Mouse (Mus musculus) gastrocnemius, adult 8-10 months (tissue): ENCODE results near the gene Sh3pxd2b. TPM values are rescaled to one million over a fixed set of nuclear protein-coding genes. Genes with fewer than 3 reads are reported as not detected.

Experiments
- DNase-seq, 2 experiments: peaks; one replicate each; pipeline ENCODE4 v3.0.0; 2022; ENCODE audit warnings: low spot score in 2 of 2
- total RNA-seq, 4 experiments: library from RNA; stranded (reverse); gene quantifications; 2 replicates each; pipeline ENCODE4 v1.2.4; 2022

The Sh3pxd2b gene
- total RNA-seq: 1 to 10 TPM; 1.7 to 2.8 (median 2.3) TPM

DNA sequence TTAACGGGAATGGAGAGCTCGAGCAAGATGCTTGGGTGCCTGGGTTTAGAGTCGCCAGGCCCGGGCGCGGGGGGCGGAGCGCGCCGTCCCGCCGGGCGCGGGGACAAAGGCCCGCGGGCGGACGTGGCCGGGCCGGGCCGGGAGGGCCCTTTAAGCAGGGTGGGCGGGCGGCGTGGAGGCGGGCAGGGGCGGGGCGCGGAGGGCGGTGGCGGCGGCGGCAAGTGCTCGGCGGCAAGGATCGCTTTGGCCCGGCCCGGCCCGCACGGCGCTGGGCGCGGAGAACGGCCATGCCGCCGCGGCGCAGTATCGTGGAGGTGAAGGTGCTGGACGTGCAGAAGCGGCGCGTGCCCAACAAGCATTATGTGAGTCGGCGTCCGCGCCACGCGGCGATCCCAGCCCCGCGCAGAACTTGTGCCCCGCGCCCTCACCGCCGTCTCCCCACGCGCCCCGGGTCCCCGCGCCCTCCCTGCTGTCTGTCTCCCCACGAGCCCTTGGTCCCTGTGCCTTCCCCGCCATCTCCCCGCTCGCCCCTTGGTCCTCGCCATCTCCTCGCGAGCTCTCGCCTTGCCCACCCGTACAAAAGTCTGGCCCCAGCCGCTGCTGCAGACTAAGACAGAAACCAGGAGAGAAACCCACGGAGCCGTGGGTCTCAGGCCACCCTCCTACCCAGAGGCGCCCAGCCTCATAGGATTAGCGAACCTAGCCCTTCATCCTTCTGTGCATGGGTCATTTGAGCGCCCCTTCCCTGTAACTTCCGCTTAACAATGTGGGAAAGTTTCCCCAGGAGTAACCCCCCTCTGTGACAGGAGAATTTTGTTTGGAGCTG, at the start of gene Sh3pxd2b:
Gene Sh3pxd2b (plus strand): TSS at position 214 of the 826 bp plus-strand sequence.
- peak in 1 of 2 experiments; percentile 38 for DNase-seq

DNA sequence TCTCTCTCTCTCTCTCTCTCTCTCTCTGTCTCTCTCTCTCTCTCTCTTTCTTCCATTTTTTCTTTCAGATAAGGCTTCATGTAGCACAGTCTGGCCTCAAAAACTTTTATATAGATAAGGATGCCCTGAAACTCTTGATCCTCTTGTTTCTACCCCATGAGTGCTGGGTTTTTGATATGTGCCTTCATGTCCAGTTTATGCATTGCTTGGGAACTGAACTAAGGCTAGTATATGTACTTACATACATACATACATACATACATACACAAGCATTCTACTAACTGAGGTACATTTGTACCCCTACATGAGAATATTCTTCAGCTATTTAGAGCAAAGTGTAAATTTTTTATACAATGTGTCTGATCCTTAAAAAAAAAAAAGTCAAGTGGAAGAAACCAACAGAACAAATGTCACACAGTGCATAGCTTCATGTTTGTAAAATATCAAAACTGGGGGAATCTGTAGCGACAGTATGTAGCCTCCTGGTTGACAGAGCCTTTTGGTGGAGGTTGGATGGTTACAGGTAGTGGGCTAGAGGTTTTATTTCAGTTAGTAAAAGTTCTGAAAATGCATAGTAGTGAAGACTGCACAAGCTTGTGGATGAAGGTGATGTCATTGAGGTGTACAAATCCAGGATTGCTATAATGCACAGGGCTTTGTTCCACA, 49.6 kb upstream of the Sh3pxd2b start:
- DNase-seq: no peak

DNA sequence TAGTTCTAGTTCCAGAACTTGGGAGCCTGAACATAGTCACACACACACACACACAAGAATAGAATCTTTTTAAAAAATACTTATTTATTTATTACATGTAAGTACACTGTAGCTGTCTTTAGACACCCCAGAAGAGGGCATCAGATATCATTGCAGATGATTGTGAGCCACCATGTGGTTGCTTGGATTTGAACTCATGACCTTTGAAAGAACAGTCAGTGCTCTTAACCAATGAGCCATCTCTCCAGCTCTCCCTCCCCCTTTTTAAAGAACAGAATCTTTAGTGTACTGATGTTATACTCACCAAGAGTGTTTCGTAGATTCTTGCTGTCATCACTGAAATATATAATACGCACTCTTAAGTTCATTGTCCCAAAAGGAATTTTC, 49.1 kb upstream of the Sh3pxd2b start:
- DNase-seq: no peak

DNA sequence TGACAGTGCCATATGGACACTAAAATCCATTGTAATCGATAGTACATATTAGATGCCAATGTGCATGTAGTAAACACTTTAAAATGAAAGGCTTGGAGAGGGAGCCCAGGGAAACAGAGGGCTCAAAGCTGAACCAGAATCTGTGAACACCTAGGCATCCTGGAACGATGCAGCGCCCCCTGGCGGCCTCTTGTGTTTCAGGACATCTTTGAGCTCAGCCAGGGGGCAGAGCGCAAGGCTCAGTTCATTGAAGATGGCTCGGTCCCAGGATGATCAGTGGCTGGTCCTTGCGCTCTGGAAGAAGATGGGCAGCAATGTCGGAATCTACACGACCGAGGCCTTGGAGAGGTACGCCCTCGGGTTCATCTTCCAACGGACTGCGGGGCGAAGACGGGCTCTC, 47.8 kb upstream of the Sh3pxd2b start, which contains the start of gene Hbq1a:
Gene Hbq1a (plus strand): TSS at position 205 of the 400 bp plus-strand sequence.
- DNase-seq: peak; percentile 34 to 42

DNA sequence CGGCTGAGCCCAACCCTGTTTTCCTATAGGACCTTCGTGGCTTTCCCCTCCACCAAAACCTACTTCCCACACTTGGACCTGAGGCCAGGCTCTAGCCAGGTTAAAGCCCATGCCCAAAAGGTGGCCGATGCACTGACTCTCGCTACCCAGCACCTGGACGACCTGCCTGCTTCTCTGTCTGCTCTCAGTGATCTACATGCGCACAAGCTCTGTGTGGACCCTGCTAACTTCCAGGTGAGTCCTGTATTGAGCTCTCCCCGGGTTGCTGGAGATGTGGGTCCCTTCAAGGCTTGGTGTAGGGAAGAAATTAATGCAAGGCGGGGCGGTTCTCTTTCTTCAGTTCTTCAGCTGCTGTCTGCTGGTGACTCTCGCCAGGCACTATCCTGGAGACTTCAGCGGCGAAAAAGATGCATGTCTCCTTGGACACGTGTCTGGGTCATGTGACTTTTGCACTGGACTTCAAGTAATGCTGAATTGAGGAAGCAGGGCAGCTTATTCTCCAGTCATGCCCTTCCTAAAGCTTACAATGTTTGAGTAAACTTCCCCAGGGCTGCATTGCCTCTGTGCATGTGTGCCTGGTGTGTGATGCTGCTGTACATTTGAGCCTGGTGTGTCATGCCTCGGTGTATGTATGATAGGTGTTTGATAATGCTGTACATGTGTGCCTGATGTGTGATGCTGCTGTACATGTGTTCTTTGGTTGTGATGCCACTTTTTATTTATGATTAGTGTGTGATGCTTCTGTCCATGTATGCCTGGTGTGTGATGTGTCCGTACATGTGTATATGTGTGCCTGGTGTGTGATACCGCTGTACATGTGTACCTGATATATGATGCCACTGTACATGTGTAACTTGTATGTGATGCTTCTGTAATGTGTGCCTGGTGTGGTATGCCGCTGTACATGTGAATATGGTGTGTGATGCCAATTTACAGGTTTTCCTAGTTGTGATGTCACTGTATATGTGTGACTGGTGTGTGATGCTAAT, 47.0 kb upstream of the Sh3pxd2b start:
- DNase-seq: no peak

DNA sequence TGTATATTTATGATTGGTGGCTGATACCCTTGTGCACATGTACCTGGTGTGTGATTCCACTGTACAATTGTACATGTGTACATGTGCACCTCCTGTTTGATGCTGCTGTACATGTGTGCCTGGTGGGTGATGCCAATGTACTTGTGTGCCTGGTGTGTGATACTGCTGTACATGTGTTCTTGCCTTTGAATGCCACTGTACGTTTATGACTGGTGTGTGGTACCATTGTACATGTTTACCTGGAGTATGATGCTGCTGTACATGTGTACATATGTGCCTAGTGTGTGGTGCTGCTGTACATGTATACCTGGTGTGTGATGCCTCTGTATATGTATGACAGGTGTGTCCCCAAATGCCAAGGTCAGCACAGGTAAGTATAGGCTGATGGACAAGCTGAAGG, 46.1 kb upstream of the Sh3pxd2b start:
- DNase-seq: no peak

DNA sequence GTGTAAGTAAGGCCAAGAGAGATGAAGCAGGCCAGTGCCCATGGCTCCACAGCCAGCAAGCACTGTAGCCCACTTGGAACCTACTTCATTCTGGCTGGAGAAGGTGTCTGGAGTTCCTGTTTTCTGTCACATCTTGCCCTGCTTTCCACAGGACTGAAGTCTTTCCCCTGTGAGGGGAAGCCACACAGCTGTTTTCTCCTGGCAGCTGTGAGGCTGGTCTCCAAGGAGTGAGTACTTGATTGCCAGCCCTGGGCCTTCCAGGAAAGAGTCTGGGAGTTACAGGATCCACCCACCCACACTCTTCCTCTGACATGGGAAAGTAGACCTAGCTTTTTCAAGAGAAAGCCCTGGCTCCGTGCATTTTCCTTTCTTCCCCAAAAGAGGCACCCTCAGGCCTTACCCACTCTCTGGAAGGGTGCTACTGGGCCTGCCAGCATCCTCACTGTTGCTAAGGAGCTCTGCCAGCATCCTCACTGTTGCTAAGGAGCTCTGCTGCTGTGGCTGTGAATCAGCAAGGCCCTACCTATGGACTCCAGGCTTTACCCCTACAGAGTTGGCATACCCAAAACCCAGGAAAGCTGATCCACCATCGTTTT, 44.7 kb upstream of the Sh3pxd2b start:
- DNase-seq: no peak

DNA sequence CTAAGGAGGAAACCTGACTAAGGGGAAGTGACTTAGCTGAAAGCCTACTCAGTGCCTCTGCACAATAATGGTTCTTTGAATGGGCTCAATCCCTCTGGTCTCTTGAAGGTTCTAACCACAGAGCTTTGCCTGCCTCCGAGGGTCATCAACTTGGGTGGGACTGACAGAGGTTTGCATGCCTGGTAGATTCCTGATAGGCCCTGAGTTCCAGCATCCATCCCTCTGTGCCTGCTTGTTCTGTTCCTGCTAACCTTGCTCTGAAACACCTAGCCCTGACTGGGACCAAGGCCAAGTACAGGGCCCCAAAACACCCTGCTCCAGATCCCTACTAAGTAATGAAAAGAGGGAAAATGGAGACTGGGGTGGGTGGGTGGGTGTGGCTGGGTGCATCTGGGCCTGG, 44.2 kb upstream of the Sh3pxd2b start:
- no peak for DNase-seq

DNA sequence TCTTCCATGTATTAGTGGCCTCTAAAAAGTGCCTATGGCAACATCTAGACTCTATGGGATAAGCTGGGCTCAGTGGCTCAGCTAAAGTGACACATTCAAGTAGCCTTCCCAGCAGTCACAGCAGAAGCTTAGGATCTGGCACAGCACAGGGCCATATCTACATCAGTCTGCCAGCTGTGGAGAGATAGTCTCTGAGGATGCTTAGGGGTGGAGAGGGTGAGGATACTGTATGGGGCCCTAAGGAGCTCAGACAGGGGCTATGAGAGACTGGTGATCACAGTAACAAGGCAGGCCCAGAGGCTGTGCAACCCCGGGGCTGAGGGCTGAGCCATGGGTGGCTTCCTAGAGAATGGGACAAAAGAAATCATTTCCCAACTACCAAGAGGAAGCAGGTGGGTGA, 40.6 kb upstream of the Sh3pxd2b start:
- no peak for DNase-seq

DNA sequence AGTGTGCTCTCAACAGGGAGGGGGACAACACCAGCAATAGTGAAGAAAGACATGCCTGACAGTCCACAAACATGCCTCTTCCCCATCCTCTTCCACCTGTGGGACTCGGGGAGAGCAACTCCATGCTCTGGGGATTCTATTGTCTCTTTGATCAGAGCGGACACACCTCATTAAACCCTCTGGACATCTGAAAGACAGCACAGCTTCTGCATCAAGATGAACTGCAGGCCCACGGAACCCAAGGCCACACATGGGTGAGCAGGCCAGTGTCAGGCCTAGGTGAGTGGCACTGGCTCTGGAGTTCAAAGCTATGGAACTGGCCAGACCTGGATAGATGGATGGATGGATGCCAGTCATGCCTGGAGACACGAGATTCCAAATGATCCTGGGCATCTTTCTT, 38.2 kb upstream of the Sh3pxd2b start:
- no peak for DNase-seq

DNA sequence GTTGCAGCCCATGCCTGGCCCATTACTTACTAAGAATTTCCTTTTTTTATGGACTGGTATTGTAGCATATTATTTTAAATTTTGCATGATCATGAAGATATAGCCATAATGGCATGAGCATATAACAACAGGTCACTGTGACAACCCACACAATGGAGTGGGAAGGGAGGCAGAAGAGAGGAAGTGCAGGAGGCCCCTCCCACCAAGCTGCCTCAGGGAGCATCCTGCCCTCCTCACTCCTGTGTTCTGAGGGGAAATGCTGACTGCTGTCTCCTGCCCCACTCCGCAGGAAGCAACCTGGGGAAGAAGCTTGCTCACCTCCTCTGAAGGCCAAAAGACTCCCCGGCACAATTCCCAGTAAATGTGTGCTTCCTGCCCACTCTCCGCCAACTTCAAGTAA, 37.7 kb upstream of the Sh3pxd2b start:
- DNase-seq: no peak

DNA sequence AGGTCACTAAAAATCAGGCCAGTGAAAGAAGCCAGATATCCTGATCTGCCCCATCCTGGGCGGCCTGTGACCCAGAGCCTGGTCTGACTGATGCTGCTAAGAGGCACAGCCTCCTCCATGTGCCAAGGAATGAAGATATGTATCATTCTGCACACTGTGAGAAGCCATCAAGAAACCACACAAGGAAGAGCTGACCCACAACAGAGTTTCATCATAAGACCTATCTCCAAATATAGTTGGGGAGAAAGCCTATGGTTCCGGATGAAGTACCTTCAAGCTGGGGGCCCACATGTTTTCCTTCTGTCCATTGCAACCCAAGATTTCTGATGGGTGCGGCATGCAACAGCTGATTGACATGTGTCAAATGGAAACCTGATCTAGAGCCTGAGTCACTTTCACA, 31.6 kb upstream of the Sh3pxd2b start:
- no peak for DNase-seq

DNA sequence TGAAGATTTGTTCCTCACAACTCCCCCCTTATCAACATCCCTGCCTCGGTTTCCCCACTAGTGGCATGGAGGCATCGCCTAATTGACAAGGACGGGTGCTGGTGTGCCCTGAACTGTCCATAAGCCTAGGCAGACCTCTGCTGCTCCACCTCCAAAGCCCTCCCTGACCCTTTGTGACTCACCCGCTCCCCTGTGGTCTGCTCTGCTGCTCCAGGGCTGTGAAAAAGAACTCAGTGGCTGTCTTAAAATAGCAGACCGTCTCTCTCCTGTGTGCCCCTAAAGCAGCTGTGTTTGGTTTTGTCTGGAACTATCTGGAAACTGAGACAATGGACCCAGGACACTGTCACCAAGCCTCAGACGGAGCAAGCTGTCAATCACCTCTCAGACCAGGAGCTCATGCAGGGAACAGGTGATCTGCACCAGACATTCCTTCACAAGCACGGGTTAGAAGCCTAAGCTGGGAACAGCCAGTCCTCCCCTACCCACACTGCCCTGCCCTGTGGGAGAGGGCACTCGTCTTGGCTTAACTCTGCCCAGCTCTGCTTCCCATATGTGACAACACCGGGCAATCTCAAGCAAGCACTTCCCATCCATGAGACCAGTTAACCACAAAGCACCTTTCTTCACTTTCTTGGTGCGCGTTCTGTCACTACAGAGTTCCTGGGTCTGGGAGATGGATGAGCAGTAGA, 27.0 kb upstream of the Sh3pxd2b start:
- no peak for DNase-seq

DNA sequence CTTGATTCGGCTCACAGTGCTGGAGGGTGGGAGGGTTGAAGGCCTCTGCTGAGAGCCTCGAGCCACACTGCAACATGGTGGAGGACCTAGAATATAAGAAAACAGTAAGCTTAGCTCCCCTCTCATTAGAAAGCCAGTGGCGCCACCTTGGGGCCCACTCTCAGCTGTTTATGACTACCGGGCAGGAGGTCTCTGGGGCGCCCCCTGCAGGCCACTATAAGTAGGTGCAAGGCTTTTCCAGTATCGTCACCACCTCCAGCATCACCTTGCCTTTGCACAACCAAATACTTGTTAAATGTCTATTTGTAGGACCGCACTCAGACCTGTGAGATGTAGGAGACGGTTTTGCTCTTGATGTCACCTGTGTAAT, 26.4 kb upstream of the Sh3pxd2b start:
- DNase-seq: peak; percentile 35 to 65

DNA sequence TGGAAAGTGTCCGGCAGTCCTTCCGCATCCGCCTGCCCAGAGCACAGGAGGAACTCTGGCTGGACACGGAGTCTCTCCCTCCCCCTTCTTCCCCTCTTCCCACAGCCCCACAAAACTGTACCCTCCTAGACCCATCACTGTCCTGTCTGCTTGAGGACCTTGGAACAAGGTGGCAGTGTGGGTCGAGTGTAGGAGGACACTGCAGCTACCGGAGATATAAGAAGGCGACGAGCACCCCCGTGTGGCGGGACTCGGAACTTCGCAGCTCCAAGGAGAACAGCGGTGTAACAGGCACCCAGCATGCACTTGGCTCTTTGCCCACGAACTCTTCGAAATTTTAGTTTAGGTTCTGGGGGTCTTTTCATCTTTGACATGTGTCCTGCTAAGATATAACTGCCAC, 23.0 kb upstream of the Sh3pxd2b start:
- DNase-seq: peak; percentile 78 to 85

DNA sequence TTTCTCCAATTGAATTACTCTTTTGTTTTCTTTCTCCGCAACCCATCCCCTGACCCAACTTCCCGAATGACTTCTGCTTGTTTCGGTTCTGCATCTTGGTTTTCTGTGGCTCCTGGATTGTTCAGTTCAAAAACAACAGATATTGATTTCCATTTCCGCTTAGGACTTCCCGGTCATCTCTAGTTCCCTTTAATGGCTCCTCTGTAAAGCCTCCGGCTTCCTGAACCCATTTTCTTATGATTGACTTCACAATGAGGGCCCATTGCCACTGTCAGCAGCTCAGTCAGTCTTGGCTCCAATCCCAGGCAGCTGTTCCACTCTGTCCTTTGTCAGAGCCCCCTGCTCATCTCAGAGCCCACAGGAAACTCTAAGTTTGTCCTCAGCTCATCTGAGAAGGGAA, 16.5 kb upstream of the Sh3pxd2b start:
- no peak for DNase-seq

DNA sequence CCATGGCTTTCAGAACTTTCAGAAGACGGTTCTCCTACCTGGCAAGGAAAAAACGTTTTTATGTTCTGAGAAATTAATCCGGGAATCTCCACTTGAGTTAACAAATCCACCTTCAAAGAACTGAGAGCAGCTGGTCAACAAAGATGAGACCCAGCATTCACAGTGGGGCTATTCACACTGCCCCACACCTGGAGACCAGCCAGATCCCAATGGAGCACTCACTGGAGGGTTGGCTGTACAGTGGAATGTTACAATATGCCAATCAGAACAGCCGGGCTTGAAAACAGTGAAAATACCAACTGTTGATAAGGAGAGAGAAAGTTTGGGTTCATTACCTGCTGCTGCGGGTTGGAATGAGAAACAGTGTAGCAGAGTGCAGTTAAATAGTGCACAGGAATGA, 15.8 kb upstream of the Sh3pxd2b start:
- no peak for DNase-seq

DNA sequence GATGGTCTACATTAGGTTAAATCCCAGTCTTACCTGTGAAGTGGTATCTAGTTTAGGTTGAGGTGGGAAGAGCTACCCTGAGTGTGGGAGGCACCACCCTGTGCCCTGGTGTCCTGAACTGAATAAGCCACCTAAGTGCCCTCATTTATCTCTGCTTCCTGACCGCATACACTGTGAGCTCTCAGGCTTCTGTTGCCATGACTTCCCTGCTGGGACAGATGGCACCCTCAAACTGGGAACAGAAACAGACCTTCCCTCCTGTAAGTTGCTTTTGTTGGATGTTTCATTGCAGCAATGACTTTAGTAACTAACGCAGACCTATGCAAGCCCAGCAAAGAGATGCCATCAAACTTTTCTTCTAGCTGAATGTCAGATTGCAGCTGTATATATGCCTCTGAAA, 14.4 kb upstream of the Sh3pxd2b start:
- DNase-seq: no peak

DNA sequence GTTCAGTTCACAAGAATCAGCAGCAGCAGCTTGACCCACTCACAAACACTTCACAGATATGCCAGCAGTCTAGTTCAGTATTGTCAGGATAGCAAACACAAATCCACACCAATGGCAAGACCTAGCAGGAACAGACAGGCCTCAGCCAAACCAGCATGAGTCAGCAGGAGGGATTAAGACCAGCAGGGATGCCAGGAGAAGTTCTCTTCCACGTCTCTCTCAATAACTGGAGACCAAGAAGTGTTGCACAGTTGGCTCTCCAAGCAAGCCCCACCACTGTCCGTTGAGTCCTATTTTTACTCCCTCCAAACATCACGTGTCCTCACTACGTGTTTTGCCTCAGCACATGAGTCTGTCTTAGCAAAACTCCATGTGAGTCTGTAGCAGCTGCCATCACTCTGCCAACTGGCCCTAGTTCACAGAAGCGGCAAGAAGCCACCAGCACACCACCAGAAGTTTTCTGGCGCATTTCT, 11.1 kb upstream of the Sh3pxd2b start:
- DNase-seq: no peak

DNA sequence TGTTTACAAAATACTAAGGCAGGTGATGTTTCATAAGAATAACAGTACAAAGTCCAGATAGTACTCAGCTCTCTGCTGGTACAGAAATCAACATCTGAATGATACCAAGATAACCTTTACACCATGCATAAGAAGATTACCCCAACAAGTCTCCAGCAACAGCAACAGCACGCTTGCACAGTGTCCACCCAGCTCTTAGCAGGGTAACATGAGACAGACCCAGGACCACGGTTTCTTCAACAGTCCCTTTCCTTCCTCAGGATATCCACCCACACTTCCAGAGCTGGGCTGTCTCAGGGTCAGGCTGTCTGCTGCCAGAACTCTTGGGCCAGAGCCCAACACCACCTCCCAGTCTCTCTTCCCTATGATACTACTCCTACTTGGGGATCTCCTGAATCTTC, 8.5 kb upstream of the Sh3pxd2b start:
- no peak for DNase-seq
